Mouse (Mus musculus): ENCODE measurements around the gene Psmb3.

Gene Psmb3

DNA sequence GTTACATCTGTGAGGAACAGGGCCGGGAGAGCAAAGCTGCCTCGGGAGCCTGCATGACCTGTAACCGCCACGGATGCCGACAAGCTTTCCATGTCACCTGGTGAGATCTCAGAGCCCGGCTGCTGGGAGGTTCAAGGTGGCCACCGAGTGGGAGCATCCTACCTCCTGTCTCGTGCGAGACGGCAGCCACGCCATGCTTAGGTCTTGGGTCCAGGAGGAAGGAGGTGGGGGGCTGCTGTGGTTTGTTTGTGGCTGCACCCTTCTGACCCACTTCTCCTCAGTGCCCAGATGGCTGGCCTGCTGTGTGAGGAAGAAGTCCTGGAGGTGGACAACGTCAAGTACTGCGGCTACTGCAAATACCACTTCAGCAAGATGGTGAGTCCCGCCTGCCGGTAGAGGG is 36.4 kb upstream of the Psmb3 start:
- DNase-seq (ENCODE audit: low read depth, low spot score), result no peak

DNA sequence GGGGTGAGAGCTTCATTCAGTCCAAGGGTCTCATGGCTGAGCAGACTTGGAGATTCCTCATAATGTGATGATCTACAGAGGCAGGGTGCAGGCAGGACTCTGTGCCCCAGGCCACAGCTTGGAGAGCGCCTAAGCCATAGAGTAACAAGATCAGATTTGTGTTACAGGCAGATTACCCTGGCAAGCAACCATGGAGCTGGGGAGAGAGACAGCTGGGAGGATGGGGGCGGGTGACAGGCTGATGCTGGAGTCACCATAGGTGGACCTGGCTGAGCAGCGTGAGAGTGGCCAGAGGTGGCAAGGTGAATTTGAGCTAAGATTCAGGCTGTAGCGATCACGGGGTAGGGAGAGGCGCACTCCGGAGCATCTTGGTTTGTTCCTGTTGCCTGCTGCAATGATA is 35.0 kb upstream of the Psmb3 start:
- no peak for DNase-seq (ENCODE audit: low read depth, low spot score)

- DNase-seq (ENCODE audit: low read depth, low spot score), result no peak
Measured at GRCm38 (mm10) chr11:97669268-97669667, 33.9 kb upstream of the Psmb3 start.

DNA sequence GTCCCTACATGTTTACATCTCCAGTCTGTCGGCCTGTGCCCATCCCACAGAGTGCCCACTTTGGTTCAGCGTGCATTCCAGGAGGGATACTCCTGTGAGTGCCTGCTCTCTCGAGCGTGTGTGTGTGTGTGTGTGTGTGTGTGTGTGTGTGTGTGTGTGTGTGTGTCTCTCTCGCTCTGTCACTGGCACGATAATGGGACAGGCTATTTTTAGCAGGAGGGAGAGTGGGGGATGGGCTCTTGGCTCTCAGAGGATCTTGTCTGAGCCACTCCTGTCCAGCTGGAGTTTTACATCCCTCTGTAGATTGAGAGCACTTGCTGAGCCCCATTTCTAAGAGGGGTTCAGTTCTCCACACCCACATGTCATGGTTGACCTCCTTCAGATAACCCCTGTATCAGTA is 33.4 kb upstream of the Psmb3 start:
- no peak for DNase-seq (ENCODE audit: low read depth, low spot score)

- DNase-seq (ENCODE audit: low read depth, low spot score), result no peak
Measured at GRCm38 (mm10) chr11:97670234-97671176, 32.7 kb upstream of the Psmb3 start.

DNA sequence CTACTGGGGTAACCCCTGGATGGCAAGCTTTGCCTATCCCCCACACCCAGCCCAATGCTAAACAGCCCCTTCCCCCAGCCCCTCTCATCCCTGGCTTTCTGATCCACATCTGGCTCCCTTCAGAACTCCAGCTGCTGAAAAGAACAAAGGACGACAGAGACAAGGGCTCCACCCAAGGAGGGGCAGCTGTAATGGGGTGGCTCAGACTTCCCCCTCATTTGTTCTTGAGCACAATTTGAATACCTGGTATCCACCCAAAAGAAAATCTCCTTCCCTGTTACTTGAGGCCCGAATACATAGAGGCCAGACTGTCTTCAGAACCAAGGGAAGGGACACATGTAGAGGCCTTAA is 32.0 kb upstream of the Psmb3 start:
- DNase-seq (ENCODE audit: low read depth, low spot score), result no peak

DNA sequence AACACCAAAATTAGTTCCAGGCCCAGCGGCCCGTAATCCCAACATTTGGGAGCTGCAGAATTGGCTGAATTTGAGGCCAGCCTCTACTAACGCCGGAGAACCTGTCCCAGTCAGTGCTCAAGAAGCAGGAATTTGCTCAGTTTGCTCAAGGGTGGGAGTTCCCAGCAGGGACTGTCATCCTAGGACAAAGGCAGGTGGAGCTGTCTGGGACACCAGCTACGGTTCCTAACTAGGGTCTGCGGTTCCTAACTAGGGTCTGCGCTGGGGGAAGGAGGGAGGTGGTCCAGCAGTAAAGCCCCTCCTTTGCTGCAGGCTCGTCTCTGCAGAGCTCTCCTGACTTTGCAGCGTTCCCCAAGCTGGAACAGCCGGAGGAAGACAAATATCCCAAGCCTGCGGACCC is 30.1 kb upstream of the Psmb3 start:
- DNase-seq (ENCODE audit: low read depth, low spot score), result no peak

GRCm38 (mm10) chr11:97676050-97676754 is 27.0 kb upstream of the Psmb3 start:
- DNase-seq (ENCODE audit: low read depth, low spot score), result no peak

DNA sequence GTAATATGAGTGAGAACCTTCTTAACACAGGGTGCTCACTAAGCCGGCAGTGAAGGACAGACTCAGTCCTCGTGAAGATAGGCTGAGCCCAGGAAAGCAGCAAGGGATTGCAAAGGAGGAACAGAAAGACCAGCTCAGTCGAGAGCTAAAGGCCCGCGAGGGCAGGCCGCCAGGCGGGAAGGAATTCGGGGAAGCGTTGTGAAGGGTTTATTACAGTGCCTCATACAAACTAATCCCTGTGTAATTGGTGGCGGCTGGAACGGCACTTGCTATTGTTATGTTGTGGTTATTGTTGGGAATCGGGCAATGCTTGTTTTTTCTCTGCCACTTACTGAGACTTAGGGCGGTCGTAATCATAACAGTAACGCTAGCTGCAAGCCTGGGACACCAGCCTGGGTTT is 25.8 kb upstream of the Psmb3 start:
- no peak for DNase-seq (ENCODE audit: low read depth, low spot score)

GRCm38 (mm10) chr11:97677842-97678241 is 25.4 kb upstream of the Psmb3 start:
- DNase-seq (ENCODE audit: low read depth, low spot score), result no peak

- DNase-seq (ENCODE audit: low read depth, low spot score), result no peak
Measured at GRCm38 (mm10) chr11:97678301-97678700, 24.9 kb upstream of the Psmb3 start.

DNA sequence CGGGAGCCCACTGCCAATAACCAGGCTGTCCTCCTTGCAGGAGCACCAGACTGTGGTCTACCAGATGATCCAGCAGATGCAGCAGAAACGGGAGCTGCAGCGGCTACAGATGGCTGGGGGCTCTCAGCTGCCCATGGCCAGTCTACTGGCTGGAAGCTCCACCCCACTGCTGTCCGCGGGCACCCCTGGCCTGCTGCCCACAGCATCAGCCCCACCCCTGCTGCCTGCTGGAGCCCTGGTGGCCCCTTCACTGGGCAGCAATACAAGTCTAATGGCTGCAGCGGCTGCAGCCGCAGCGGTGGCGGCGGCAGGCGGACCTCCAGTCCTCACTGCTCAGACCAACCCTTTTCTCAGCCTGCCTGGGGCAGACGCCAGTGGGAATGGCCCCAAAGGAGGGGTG is 22.8 kb upstream of the Psmb3 start:
- no peak for DNase-seq (ENCODE audit: low read depth, low spot score)

DNA sequence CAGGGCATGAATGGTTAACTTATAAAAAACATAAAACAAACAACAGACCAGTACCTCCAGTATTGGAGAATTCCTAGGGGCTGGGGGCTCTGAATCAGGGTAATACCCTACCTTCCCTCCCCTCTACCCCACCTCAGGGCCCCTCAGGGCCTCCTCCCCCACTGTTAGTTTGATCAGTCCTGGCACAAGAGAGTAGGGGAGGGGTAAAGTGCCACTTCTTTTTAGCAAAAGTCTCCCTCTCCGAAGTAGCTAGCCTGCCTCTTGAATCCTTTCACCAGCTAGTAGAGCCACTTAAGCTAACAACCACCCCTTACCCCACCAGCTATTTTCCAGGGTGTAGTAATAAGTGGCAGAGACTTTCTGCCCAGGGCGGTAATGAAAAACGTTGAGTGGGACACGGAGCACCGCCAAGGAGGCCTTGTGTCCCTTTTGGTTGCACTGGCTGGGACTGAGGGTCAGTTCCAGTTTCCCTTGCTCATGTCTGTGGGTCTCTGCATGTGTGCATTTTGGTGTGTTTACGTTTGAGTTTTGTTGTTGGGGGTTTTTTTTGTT is 20.6 kb upstream of the Psmb3 start:
- DNase-seq (ENCODE audit: low read depth, low spot score), result no peak

- no peak for DNase-seq (ENCODE audit: low read depth, low spot score)
Measured at GRCm38 (mm10) chr11:97684063-97684680, 19.0 kb upstream of the Psmb3 start.

DNA sequence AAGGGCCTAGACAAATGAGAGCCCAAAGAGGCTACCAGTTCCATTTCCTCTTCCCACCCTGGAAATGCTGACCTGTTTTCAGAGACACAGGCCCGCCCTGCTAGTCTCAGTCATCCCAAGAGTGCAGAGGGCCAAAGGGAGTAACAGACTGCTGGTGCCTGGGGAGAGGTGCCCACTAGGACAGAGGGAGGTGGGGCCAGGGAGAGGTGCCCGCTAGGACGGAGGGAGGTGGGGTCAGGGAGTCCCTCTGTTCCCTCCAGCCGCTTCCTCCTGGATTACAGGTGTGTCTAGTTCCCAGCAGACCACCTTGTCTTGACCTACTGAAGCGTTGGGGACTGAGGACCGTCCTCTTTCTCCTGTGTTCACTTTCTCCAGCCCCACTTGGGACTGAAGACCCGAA is 18.4 kb upstream of the Psmb3 start:
- no peak for DNase-seq (ENCODE audit: low read depth, low spot score)

DNA sequence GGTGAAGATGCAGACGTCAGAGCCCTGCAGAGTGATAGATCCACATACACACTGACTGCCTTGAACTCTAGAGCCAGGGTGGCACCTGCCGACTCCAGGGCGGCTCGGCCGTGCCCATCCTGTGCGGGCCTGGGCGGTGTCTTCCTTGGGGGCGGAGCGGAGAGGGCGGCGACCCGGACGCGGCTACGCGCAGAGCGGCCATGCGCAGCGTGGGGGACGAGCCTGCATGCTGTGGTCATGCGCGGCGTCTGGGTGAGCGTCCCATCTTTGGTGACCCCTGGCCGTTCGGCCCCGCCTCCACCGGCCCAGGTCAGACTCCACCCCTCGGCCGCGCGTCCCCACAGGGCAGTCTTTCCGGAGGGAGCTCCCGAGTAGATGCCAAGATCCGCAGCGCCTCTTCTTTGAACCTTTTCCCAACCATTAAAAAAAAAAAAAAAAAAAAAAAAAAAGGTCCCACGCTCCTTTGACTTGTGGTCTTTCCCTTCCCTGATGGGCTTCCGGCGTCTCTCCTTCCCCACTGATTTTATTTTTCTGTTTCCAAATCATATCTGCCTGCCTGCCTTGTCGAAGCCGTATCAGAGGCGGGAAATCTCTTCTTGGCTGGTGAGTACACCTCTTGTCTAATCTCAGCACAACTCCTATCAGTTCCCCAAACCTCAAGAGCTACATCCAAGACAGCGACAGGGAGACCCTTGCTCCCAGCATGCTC is 17.4 kb upstream of the Psmb3 start, which contains the start of gene Cisd3:
Gene Cisd3, plus strand, starts transcription at position 214 of the 709 bp plus-strand sequence.
- peak; percentile 52 for DNase-seq (ENCODE audit: low read depth, low spot score)

- no peak for DNase-seq (ENCODE audit: low read depth, low spot score)
Measured at GRCm38 (mm10) chr11:97686322-97686908, 16.8 kb upstream of the Psmb3 start.

GRCm38 (mm10) chr11:97687061-97687460 is 16.1 kb upstream of the Psmb3 start:
- no peak for DNase-seq (ENCODE audit: low read depth, low spot score)

DNA sequence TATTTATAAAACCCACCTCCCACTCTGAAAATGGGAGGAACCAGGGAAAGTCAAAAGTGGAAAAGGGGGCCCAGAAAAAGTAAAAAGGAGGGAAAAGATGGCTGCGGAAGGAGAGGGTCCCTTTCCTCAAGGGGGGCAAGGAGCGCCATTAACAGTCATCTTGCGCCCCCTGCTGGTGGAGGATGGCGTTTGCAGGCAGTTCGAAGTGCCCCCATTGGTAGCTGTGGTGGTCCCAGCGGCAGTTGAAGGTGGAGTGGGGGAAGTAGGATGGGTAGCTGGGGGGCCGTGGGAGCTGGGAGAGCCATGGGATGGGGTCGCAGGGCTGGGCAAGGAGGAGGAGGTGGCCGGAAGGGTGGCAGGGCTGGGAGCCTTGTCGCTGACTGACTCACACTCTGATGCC is 13.3 kb upstream of the Psmb3 start:
- peak; percentile 51 for DNase-seq (ENCODE audit: low read depth, low spot score)

DNA sequence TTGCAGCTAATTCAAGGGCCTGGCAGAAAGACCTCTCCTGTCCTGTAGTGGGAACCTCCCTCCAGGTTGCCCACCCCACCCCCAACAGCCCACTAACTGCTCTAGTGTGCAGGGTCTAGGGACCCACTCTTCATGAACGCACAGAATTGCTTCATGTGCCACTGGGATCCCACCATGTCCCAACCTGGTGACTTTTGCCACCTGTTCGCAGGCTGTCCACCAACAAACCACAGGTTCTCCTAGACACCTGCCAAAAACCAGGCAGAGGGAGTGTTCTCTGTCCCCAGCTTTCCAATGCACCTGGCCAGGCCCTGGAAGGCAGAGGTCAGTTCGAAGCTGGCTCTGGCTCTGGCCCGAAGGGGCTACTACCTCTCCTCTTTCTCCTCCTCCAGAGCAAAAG is 8.8 kb upstream of the Psmb3 start:
- no peak for DNase-seq (ENCODE audit: low read depth, low spot score)
